Mouse (Mus musculus) urinary bladder, postnatal 36 days (tissue): ENCODE data around the gene Vamp8.

Experiments used
- DNase-seq, 2 experiments: peaks; one replicate each; pipeline ENCODE4 v3.0.0; 2022; ENCODE audit warnings: low spot score in 2 of 2, mixed read lengths in 1 of 2

The Vamp8 gene

DNA sequence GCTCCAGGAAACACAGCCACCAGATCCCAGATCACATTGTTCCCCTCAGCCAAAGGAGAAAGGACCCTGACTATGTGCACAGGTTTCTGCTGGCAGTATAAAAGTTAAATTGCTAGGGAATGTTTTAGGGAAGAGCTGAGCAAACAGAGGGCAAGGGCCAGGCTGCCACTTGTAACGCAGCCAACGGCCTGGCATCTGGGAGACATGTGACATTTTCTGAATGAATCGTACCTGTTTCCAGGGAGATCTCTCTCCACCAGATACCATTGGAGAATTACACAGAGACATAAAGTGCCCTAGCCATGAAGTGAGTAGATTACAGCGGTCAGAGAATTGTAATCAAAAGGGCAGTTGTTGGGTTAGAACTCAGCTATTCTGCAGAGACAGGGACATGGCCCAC, 17.3 kb downstream of the Vamp8 start:
- no peak for DNase-seq

DNA sequence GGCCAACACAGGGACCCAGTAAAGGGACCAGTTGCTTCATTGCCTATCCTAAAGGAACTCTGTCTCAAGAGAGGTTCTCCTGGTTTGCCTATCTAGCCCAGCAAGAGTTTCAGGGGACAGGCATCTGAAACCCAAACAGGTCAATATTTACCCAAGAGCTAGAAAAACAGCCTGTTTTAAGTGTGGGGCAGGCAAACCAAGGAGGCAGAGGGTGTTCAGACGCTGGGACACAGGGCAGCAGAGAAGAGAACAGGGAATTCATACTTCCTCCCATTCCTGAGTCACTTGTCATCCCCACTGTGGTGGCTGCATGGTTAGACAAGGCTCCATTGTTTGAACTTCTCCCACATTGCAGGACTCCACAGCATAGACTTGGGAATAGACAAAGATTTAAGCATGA, 18.9 kb downstream of the Vamp8 start:
- no peak for DNase-seq

DNA sequence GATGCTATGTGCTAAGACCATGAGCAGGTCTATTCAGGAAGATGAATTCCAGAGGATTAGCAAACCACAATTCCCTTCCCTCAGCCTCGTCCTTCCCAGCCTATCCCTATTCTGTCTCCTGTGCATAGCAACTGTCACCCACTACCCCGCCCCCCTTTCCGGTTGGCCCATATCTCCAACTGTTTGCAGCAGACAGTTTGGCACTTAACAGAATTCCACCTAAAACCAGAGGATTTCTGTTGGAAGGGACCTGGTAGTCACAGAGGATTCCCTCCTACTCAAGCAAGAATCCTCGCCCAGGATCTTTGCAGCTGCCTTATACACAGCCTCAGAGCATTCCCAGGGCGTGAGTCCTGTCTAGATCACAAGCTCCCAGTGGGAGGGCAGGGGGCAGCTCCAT, 19.4 kb downstream of the Vamp8 start:
- DNase-seq: no peak

DNA sequence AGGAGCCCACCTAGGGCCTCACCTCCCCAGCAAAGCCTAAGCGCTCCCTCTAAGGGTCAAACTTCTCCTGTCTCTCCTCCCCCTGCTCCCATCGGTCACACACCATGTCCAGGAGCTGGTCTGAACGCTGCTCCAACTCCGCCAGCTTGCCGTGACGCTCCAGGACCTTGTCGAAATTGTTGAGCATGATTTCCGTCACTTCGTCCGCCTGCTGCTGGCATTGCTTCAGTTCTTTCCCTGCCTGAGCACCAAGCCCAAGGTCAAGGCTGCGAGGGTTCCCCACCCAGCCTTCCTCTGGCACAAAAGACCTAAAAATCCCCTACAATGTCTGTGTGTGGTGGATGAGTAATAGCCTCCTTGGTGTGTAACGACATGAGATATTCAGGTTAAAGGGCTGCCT, 20.4 kb downstream of the Vamp8 start:
- DNase-seq: peak in 1 of 2 experiments; percentile 28

DNA sequence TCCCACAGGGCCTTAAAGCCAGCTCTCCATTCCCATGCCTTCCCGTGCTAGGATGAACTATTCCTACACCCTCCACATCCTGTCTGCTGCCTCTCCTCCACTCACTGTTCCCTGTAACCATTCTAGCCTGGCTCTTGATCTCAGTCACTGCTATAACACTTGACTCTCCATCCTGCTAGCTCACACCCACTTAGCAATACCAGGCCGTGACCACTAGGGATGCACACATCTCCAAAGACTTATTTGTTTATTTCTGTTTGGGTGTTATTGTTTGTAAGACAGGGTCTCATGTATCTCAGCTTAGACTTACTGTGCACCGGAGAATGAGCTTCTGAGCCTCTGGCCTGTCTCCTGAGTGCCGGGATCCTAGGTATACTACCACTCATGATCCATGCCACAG, 20.9 kb downstream of the Vamp8 start:
- DNase-seq: no peak

DNA sequence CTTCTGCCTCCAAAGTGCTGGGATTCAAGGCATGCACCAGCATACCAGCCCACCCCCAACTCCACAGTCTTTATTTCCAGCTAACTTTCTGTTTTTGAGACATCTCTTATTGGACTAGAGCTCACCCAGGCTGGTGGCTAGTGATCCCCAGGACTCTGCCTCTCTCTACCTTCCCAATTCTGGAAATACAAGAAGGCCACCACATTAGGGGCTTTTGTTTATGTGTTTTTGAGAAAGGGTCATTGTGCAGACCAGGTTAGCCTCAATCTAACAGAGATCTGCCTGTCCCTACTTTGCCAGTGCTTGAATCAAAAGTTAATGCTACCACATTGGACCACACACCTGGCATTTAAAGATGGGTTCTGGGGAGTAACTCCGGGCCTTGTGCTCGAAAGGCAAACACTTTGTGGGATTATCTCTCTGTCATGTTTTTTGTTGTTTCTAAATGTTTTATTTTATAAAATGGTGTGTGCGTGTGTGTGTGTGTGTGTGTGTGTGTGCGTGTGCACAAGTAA, 23.0 kb downstream of the Vamp8 start:
- DNase-seq: no peak

DNA sequence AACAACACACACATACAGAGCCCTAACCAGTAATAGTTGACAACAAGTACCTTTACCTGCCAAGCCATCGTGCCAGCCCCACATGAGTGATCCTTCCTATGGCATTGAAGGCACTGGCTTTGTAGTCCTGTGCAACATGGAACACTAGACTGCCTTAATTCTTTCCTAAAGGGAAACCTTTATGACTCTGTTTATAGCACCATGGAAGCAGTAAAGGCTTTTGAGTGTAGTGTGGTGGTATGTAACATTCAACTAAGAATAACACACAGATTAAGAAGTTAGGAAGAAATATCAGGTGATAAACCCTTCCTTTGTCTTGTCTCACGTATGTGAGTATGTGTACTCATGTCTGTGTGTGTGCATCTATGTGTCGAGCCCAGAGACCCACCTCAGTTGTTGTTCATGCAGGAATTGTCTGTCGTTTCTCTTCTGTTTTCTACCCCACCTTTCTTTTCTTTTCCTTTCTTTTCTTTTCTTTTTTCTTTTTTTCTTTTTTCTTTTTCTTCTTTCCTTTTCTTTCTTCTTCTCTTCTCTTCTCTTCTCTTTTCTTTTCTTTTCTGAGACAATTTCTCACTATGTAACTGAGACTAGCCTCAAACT, 23.6 kb downstream of the Vamp8 start, which contains the start of gene Rnf181:
Gene Rnf181 (minus strand): TSS at position 113 of the 600 bp plus-strand sequence.
- DNase-seq: no peak

DNA sequence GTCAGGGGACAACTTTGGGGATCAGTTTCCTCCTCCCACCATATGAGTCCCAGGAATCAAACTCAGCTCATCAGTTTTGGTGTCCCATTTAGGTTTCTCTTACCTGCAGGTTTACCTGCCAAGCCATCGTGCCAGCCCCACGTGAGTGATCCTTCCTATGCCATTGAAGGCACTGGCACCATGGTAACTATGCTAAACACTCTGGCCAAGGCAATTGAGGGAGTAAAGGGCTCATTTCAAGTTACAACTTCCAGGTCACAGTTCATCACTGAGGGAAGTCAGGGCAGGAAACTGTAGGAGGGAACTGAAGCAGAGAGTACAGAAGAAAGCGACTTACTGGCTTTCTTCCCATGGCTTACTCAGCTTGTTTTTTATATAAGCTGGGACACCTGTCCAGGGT, 24.2 kb downstream of the Vamp8 start:
- DNase-seq: no peak

DNA sequence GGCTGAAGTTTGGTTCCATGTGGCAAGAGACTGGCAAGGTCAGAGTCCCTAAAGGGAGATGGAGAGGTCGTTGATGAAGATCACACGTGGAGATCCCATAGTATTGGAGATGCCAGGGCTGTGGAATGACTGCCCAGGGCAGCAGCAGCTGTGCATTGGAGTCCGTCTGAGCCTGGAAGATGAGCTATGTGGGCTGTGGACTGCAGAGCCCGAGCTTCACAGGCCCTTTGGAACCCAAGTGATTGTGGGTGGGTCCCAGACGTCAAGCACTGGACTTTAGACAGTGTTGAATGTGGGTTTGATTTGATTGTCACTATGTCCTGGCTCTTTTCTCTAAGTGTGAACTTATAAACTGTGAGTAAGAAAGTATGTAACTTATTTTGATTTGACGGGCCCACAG, 25.5 kb downstream of the Vamp8 start:
- no peak for DNase-seq

DNA sequence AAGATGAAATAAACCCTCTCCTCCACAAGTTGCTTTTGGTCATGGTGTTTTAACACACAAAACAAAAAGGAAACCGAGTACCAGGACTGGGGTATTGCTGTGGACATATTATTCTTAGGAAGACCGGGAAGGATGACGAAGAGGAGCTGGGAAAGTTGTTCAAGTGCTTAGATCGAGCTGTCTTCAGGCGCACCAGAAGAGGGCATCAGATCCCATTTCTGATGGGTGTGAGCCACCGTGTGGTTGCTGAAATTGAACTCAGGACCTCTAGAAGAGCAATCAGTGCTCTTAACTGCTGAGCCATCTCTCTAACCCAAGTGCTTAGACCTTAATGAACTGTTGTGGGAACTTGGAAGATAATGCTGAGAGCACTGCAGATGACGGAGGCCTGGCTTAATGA, 26.5 kb downstream of the Vamp8 start:
- DNase-seq: no peak

DNA sequence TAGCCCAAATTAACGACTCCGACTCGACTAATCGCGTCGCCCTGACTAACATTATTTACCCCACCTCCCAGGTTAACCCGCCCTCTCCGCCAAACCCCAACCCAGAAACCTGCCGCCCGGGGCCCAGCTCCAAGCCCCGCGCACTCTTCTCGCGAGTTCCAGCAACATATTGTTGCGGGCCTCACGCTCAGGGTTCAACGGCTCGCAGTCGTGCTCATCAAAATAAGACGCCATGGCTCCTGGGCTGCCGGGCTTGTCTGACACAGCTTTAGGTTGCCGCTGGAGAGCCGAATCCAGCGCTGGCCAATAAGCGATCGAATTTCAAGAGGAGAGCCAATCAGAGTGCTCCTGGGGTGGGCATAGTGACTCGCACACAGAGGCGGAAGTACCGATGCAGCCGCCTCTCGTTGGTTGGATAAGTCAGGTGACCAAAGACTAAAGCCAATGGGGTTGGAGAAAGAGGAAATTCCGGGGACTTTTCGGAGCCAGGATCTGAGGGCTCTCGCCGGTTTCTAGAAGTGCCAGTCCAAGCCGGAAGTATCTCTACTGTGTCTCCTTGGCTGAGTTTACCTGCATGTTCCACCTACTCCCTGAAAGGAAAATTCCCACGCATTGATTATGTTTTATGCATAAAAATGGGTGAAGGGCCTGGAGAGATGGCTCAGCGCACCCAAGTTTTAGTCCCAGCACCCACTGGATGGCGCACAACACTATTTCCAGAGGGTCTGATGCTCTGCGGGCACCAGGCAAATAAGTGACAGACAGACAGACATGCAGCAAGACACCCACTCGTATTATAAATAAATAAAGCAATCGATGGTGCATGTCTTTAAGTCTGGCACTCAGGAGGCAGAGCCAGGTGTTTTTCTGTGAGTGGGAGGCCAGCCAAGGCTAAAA, 28.1 kb downstream of the Vamp8 start:
- DNase-seq: peak; percentile 92 to 95

DNA sequence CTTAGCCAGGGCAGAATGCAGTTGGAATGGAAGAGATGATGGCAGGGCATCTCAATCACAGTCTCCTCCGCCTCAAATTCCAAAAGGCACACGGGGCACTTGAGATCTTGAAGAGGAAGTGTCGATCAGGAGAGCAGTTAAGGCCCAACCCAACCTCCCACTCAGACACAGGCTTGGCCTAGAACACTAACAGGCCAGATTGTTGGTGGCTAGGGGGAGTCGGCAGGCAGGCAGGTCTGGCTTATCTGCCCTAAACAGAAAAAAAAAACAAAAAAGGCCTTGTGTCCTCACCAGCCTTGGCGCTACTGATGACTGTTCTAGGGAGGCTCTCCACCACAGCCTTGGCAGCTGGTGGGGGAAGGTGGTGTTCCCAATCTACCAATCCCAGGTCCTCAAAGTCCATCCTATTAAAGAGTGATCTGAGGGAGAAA, 29.4 kb downstream of the Vamp8 start:
- no peak for DNase-seq

DNA sequence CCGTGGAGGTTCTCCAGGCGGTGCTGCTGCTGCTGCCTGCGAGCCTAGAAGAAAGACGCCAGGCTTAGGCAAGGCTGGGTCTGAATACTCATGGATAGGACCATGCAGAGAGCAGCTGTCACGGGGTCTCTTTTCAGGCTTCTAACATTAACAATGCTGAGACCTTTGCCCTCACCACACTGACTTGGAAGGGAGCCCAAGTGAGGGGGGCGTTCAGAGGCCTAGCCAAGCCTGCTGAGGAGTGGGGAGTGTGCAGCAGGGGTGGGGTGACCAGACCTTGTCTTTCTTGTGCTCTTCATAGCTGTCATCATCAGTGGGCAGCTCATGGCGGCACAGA, 29.9 kb downstream of the Vamp8 start:
- DNase-seq: no peak

DNA sequence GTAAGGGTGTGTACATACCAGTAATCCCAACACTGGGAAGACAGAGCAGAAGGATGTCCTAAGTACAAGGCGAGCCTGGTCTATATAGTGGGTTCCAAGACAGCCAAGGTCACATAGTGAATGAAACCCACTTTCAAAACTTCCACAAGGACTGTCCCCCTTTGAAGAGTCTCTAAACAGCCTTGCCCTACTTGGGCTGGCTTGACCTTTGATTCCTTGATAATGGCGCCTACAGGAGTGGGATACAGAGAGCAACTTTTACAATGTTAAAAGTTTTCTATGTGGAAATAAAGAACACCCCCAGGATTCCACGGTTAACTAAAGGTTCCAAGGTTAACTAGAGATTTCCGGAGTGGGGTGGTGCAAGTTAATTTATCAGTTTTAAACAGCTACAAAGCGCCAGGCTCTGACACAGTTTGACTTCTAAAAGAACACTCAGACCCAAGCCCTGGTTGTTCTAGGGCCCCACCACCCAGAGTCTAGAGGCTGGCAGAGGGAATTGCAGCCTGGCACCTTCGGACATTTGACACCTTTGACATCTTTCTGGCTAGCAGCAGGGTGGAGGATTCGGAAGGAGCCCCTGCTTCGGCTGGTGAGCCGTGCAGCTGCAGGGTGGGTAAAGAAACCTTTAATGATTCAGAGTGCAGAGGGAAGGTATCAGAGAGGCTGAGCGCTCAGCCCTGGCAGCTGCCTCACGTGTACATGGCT, 30.5 kb downstream of the Vamp8 start:
- DNase-seq: no peak

DNA sequence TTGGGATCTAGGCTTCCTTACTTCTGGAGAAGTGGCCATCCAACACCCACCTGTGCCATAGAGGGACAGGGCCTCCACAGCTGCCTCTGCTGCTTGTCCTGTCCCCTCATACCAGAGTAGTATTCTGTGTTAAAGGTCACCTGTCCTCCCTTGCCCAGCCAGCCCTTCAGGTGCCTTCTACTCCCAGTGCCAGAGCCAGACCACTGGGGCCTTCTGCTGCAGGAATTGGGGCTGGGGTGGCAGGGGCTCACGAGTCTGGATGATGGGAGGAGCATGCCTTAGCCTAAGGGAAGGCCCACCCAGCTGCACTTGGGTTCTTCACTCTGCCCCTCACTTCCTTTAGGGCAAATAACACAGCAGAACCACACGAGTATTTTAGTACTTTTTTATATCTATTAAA, 31.2 kb downstream of the Vamp8 start:
- no peak for DNase-seq

DNA sequence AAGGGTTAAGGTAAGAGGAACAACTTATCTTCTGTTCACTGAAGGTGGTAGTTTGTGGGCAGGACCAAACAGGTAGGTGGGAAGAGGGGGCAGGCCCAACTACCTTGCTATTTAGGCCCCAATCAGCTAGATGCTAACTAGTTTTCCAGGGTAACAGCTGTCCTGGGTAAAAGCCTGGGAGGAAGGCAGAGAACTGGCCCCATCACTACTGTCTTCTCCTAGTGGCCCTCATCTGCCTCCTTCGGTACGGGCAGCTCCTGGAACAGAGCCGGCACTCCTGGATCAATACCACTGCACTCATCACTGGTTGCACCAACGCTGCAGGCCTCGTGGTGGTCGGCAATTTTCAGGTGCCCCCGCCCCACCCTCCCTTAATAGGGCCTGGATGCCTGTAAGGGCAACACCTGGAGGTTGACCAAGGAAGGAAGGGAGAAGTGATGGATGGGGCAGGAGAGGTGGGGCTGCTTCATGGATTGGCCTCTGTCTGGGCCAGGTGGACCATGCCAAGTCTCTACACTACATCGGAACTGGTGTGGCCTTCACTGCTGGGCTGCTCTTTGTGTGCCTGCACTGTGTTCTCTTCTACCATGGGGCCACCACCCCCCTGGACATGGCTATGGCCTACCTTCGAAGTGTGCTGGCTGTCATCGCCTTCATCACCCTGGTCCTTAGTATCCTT, 32.3 kb downstream of the Vamp8 start:
- no peak for DNase-seq

DNA sequence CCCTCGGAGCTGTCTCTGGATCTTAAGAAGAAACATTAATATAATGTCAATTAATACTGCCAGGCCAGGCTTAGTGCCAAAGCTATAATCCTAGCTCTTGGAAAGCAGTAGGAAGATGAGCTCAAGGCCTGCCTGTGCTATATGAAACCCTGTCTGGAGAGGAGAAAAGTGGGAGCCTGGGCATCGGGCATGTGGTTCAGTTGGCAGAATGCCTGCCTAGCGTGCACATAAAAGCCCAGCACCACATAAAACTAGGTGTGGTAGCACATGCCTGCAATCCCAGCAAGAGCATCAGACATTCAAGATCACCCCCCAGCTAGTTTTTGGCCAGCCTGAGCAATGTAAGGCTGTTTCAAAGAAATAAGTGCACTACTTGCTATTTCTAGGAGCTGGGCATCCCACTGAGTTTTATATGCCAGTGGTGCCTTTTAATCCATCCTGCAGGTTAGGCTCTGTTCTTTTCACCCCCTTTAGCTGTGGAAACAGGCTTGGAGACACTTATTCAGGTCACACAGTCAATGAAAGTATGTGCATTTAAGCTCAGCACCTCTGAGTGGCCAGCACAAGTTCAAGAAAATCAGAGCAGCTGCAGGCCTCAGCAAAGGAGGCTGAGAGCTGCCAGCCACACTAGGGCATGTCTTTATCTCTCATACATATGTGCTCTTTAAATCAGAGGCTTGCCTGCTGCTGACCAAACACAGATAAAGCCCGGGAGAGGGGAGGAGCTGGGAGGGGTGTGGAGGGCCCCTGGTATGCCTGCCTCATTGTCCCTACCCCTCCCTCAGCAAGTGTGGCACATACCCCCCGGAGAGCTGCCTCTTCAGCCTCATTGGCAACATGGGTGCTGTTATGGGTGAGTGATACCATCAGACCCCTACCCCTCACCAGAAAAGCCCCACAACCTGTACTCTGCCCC, 33.1 kb downstream of the Vamp8 start:
- no peak for DNase-seq

DNA sequence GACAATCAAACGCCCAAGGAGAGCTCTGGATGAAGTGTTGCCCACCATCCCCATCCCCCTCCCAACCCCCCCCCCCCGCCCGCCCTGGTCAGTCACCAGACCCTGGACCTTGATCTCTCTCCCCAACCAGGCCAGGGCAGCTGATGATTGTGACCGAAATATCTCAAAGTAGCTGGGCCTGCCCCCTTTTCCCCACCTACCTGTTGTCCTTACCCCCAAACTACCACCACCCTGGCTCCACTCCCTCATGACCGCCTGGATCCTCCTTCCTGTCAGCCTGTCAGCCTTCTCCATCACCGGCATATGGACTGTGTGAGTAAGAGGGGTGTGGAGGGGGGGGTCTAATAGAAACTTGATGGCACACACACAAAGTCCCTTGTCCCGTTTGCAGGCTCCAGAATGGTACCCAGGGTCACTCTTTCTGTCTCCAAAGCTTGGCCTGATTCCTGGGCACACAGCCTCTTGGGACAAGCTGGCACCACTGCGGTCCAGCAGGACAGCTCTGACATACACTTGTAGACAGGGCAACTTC, 34.4 kb downstream of the Vamp8 start:
- no peak for DNase-seq

DNA sequence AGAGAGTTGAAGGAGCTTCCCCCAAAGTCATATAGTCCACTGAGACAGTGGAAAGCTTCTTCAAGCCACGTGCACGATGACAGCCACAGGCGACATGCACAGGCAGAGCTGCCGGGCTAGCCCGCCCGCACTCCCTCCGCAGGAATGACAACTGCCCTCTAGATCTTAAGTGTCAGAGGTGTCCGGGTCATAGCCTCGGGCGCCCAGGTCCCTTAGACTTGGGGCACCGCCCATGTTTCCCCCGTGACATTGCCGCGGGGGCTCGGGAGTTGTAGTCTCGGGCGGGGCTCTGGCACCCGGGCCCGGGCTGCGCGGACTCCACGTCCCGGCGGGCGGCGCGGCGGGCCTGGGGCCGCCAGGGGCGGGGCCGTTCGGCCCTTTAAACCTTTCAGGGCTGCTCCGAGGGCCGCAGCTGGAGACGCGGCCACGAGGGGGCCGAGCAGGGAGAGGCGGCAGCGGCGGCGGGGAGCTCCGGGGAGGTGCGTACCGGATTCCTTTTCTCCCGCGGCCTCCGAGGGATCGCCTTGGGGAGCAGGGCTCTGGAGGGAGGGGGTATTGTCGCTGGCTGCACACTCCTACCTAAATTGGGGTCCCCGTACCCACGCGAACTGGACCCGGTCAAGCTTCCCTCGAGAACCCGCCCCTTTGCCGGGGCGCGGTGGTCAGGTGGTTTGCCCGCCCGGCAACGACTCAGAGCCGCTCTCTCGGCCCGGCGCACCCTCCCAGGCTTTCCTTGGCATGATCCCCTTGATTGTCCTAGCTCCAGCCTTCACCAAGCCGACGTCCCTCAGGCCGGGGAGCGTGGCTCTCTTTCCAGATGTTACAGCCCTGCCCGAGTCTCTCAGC, 35.2 kb downstream of the Vamp8 start, which contains the start of gene Tmem150a:
Gene Tmem150a (plus strand): TSS at position 382 of the 846 bp plus-strand sequence.
- peak; percentile 67 to 82 for DNase-seq

DNA sequence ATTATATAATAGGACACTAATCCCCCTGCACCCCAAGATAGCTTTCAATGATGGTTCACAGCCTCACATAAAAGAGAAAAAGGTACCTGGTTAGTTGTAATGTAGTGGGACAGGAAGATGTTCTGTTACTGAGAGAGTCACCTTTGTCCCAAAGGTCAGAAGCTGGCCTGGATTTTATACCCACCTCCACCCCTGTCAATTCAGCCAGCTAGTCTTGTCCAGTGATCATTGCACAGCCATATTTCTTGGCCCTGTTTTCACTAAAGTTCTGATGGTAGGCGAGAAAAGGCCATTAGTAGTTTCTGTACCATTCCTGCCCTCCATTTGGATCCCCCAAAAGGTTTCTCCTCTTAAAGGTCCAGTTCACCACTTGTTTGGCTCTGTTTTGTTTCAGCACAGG, 36.5 kb downstream of the Vamp8 start:
- DNase-seq: no peak
